Mouse (Mus musculus) intestine, embryonic 16.5 days (tissue): Measurements from ENCODE around the gene Casp7. TPM values are rescaled to one million over a fixed set of nuclear protein-coding genes. Genes with fewer than 3 reads are reported as not detected.

Experiments
- ATAC-seq: fragments of 200-750 bp; cut with Nextera tagmentation; 2 replicates; pipeline ENCODE4 v1.8.0; 2017; ENCODE audit warnings: moderate TSS enrichment, moderate library complexity
- H3K27ac ChIP-seq: fragments of 300-500 bp; sonication (generic); 2 replicates; pipeline ENCODE4 v1.5.1; 2014; ENCODE audit warnings: mild to moderate bottlenecking, low read length
- H3K27me3 ChIP-seq: fragments of 300-500 bp; sonication (generic); replicated peaks from 2 replicates; pipeline ENCODE4 v1.6.1; 2014; ENCODE audit warnings: low read length, control low read depth, mixed read lengths; ENCODE audit not compliant: control insufficient read depth, insufficient read depth
- H3K36me3 ChIP-seq: fragments of 300-500 bp; sonication (generic); 2 replicates; pipeline ENCODE4 v1.6.1; 2014; ENCODE audit warnings: low read length, control low read depth; ENCODE audit not compliant: control insufficient read depth, insufficient read depth
- H3K4me1 ChIP-seq: fragments of 300-500 bp; sonication (generic); 2 replicates; pipeline ENCODE4 v1.6.1; 2014; ENCODE audit warnings: low read length, control low read depth, mixed read lengths; ENCODE audit not compliant: control insufficient read depth, insufficient read depth
- H3K4me2 ChIP-seq: fragments of 300-500 bp; sonication (generic); 2 replicates; pipeline ENCODE4 v1.6.1; 2014; ENCODE audit warnings: low read depth, low read length, control low read depth
- H3K4me3 ChIP-seq: fragments of 300-500 bp; sonication (generic); 2 replicates; pipeline ENCODE4 v1.5.1; 2014; ENCODE audit warnings: mild to moderate bottlenecking, low read length
- H3K9ac ChIP-seq: fragments of 300-500 bp; sonication (generic); 2 replicates; pipeline ENCODE4 v1.6.1; 2014; ENCODE audit warnings: low read depth, low read length
- H3K9me3 ChIP-seq: fragments of 300-500 bp; sonication (generic); 2 replicates; pipeline ENCODE4 v1.6.1; 2016; ENCODE audit warnings: low read length, control low read depth; ENCODE audit not compliant: control insufficient read depth
- WGBS: fragments of 180-500 bp; shearing (Covaris S2); extraction: QIAGEN DNeasy Blood & Tissue Kit; methylation state at CpG from one replicate; pipeline ENCODE4 v1.1.7; 2014; 5-methylcytosine and 5-hydroxymethylcytosine counted together
- polyA plus RNA-seq: library from polyadenylated mRNA; unstranded; fragments of >200 nt; fragmentation: Nextera tagmentation; extraction: Ambion mirVana; gene quantifications from 2 replicates; pipeline ENCODE4 v1.2.1, GENCODE M21; 2015

Gene Casp7
- polyA plus RNA-seq, 1 experiment from 2014 or later: 41.0 TPM

- ATAC-seq: no peak
- Histone ChIP-seq H3K27ac (no peak overlapping the region), H3K4me2 (no peak overlapping the region), H3K27me3 (no peaks in the 10 kb centered on the region), H3K9ac (no peak overlapping the region), H3K4me1 (peaks cover 7% of the 10 kb centered on the region; the same call in 1 of the 2 replicates), H3K9me3 (no peaks in the 10 kb centered on the region), H3K36me3 (peaks cover 9% of the 10 kb centered on the region; the same call in 1 of the 2 replicates), H3K4me3 (no peak overlapping the region)
- WGBS: 63% methylated on average over 8 of the region's 8 CpGs
These were observed 33.4 kb downstream of the Casp7 start for GRCm38 (mm10) chr19:56430369-56430768.

- Histone ChIP-seq H3K4me1 (no peaks in the 10 kb centered on the region), H3K27me3 (no peaks in the 10 kb centered on the region), H3K36me3 (peaks cover 20% of the 10 kb centered on the region), H3K9ac (no peak overlapping the region), H3K27ac (no peak overlapping the region), H3K4me3 (no peak overlapping the region), H3K9me3 (no peaks in the 10 kb centered on the region), H3K4me2 (no peak overlapping the region)
- no peak for ATAC-seq
- WGBS: 63% methylated on average over 10 of the region's 10 CpGs
These were observed 35.8 kb downstream of the Casp7 start for GRCm38 (mm10) chr19:56432706-56433105.

GRCm38 (mm10) chr19:56433581-56433980, 36.7 kb downstream of the Casp7 start:
- Histone ChIP-seq H3K27me3 (no peaks in the 10 kb centered on the region), H3K4me2 (no peak overlapping the region), H3K36me3 (peaks cover 20% of the 10 kb centered on the region), H3K27ac (no peak overlapping the region), H3K4me3 (no peak overlapping the region), H3K9me3 (no peaks in the 10 kb centered on the region), H3K4me1 (peaks cover 5% of the 10 kb centered on the region; the same call in 1 of the 2 replicates), H3K9ac (no peak overlapping the region)
- 93% methylated on average over 7 of the region's 7 CpGs for WGBS
- ATAC-seq: no peak

GRCm38 (mm10) chr19:56436380-56436779, 39.5 kb downstream of the Casp7 start:
- peaks cover 11% of the 10 kb centered on the region; the same call in 1 of the 2 replicates for H3K4me1 ChIP-seq
- H3K9ac ChIP-seq: no peak overlapping the region
- no peak for ATAC-seq
- WGBS: 84% methylated on average over 13 of the region's 13 CpGs
- no peak overlapping the region for H3K27ac ChIP-seq
- H3K36me3 ChIP-seq: peaks cover 25% of the 10 kb centered on the region
- no peak overlapping the region for H3K4me2 ChIP-seq
- no peaks in the 10 kb centered on the region for H3K9me3 ChIP-seq
- no peak overlapping the region for H3K4me3 ChIP-seq
- H3K27me3 ChIP-seq: no peaks in the 10 kb centered on the region

- Histone ChIP-seq H3K27me3 (no peaks in the 10 kb centered on the region), H3K4me1 (peaks cover 11% of the 10 kb centered on the region; the same call in 1 of the 2 replicates), H3K4me3 (no peak overlapping the region), H3K4me2 (no peak overlapping the region), H3K27ac (peak overlapping the region; percentile 58), H3K9ac (no peak overlapping the region), H3K36me3 (peaks cover 24% of the 10 kb centered on the region), H3K9me3 (no peaks in the 10 kb centered on the region)
- peak; percentile 35; the same call in 1 of the 2 replicates for ATAC-seq
- WGBS: 57% methylated on average over 7 of the region's 7 CpGs
These were observed 41.6 kb downstream of the Casp7 start for GRCm38 (mm10) chr19:56438357-56439071.

GRCm38 (mm10) chr19:56439072-56439434, 42.1 kb downstream of the Casp7 start:
- H3K4me3 ChIP-seq: no peak overlapping the region
- H3K9me3 ChIP-seq: no peaks in the 10 kb centered on the region
- H3K27ac ChIP-seq: no peak overlapping the region
- H3K36me3 ChIP-seq: peaks cover 19% of the 10 kb centered on the region
- 61% methylated on average over 6 of the region's 6 CpGs for WGBS
- ATAC-seq: peak; percentile 86
- H3K4me1 ChIP-seq: peaks cover 11% of the 10 kb centered on the region; the same call in 1 of the 2 replicates
- no peak overlapping the region for H3K4me2 ChIP-seq
- H3K27me3 ChIP-seq: no peaks in the 10 kb centered on the region
- no peak overlapping the region for H3K9ac ChIP-seq

GRCm38 (mm10) chr19:56443445-56443844, 46.5 kb downstream of the Casp7 start:
- Histone ChIP-seq H3K4me1 (peaks cover 7% of the 10 kb centered on the region; the same call in 1 of the 2 replicates), H3K27me3 (no peaks in the 10 kb centered on the region), H3K4me3 (no peak overlapping the region), H3K27ac (no peak overlapping the region), H3K9me3 (no peaks in the 10 kb centered on the region), H3K4me2 (no peak overlapping the region), H3K9ac (no peak overlapping the region), H3K36me3 (peaks cover 4% of the 10 kb centered on the region; the same call in 1 of the 2 replicates)
- ATAC-seq: no peak
- 68% methylated on average over 14 of the region's 14 CpGs for WGBS

GRCm38 (mm10) chr19:56448784-56449183, 51.9 kb downstream of the Casp7 start:
- no peak overlapping the region for H3K9ac ChIP-seq
- H3K4me2 ChIP-seq: no peak overlapping the region
- no peaks in the 10 kb centered on the region for H3K9me3 ChIP-seq
- H3K36me3 ChIP-seq: no peaks in the 10 kb centered on the region
- WGBS: 93% methylated on average over 4 of the region's 4 CpGs
- no peak overlapping the region for H3K27ac ChIP-seq
- no peaks in the 10 kb centered on the region for H3K4me1 ChIP-seq
- no peaks in the 10 kb centered on the region for H3K27me3 ChIP-seq
- no peak overlapping the region for H3K4me3 ChIP-seq
- no peak for ATAC-seq

- Histone ChIP-seq H3K9me3 (no peaks in the 10 kb centered on the region), H3K4me2 (no peak overlapping the region), H3K4me3 (no peak overlapping the region), H3K36me3 (no peaks in the 10 kb centered on the region), H3K4me1 (no peaks in the 10 kb centered on the region), H3K27ac (no peak overlapping the region), H3K27me3 (no peaks in the 10 kb centered on the region), H3K9ac (no peak overlapping the region)
- ATAC-seq: no peak
- WGBS: 88% methylated on average over 8 of the region's 8 CpGs
These were observed 52.6 kb downstream of the Casp7 start for GRCm38 (mm10) chr19:56449537-56449936.
